Mouse (Mus musculus) spleen, adult 12 weeks (tissue): ENCODE measurements around the gene Lactb.
"Not testable (repeated sequence)": the region's sequence is repeated elsewhere in the genome, so short reads cannot be mapped to it uniquely, and the experiment has no call there.

Experiments
- DNase-seq: peaks from one replicate; pipeline ENCODE4 v3.0.0; 2022; ENCODE audit warnings: low spot score

Gene Lactb

DNA sequence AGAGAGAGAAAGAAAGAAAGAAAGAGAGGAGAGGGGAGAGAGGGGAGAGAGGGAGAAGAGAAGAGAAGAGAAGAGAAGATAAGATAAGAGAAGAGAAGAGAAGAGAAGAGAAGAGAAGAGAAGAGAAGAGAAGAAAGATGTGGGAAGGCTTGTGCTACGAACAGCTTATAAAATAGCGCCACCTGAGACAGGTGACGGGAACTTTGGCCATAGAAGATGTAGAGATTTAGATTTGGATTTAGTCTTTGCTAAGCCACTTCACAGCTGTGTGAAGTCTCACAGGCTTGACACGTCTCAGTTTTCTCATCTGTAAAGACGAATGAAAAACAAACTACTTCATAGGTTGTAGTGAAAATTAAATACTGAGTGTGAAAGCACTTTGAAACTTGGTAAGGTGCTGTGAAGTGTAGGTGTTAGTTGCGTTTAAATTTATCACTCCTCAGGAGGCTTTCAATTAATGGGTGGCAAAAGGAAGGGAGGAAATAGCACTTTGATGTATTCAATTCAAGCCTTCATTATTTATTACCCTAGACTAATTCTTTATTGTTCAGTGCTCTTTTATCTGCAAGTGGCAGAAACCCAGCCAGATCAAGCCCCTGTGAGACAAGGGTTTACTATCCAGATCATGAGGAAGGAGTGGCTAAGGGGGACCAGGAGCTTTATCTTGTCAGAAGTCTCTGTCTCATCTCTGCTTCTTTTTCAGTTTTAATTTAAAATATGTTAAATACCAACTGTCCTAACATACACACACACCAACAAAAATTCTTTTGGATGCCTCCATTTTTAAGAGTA lies 54.6 kb downstream of the Lactb start:
- DNase-seq: no peak

DNA sequence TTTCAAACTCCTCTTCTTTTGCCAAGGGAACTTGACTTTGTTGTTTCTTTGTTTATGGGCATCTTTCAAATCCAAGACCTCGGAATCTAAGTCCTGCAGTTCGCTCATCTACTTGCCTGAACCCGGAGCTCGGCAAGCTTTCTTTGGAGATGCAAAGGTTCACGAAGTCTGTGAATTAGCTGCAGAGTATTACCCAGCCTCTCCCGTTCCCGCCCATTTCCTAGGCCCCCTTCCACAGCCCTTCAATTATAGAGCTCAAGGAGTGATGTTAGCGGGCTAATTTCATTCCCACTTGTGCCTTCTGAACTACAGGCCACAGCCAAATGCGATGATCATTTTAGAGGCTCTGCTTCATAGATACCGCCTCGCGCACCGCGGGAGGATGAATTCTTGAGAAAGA lies 55.3 kb downstream of the Lactb start:
- DNase-seq: no peak

DNA sequence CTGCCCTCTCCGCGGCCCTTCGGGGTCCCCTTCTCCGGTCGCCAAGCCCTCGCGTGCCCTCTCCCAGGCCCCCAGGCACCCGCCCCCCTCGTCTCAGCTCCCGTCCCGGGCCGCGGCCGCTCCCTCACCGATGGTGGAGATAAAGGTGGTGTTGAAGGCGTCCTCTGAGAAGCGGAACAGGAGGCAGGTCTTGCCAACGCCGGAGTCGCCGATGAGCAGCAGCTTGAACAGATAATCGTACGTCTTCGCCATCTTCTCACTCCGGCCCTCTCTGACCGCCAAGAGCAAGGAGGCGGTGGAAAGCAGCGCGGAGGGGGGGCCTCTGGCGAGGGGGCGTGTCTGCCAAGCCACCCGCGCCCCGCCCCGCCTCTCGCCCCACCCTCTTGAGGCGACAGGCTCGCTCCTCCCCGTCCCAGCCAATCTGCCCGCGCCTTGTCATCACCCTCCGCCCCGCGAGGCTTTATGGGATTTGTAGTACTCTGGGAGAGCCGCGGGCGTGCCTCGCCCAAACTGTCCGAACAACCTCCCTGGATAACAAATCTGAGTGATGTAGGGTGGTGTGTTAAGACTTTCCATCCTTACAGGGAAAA lies 55.8 kb downstream of the Lactb start, which contains the start of gene Rab8b:
Rab8b (minus strand) TSS at position 306 of the 590 bp plus-strand sequence.
- peak; percentile 96 for DNase-seq

DNA sequence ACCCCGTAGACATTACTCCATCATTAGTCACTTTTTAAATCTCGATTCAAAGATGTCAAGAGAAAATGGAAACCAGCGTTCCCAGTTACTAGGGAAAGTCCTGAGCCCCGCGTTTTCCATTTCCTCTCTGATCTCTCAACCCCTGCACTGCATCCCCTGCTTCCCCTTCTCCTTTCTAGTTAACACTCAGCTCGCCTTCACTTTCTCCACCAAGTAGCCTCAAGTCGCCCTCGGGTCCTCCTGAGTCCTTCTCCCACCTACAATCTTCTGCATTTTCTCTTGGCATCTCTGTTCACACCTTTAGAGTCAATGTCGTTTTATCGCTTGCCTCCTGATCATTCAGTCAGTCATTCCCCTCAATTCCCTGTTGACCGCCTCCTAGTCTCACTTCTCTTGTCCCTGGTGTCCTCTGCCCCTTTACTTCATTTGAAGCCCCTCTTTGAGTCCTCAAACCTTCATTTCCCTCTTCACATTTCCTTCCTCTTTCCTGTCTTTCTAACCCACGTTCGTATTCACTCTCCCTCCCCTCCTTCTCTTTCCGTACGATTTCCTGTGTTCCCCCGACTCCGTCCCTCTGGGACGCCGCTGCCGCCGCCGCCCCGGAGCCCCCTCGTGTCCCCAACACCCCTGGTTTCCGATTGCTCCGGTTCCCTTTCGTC lies 56.5 kb downstream of the Lactb start:
- no peak for DNase-seq

DNA sequence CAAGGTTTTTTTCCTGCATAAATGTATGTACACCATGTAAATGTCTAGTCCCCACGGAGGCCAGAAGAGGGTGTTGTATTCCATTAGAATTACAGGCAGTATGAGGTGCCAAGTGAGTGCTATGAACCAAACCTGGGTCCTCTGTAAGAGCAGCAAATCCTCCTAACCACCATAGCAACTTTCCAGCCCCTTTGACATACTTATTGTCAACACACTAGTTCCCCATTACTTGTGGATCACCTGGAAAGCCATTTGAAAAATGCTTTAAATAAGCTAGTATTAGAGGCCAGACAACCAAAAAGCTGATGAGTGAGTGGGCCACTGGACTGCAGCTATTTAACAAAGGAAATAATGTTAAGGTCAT lies 57.4 kb downstream of the Lactb start:
- DNase-seq: no peak

DNA sequence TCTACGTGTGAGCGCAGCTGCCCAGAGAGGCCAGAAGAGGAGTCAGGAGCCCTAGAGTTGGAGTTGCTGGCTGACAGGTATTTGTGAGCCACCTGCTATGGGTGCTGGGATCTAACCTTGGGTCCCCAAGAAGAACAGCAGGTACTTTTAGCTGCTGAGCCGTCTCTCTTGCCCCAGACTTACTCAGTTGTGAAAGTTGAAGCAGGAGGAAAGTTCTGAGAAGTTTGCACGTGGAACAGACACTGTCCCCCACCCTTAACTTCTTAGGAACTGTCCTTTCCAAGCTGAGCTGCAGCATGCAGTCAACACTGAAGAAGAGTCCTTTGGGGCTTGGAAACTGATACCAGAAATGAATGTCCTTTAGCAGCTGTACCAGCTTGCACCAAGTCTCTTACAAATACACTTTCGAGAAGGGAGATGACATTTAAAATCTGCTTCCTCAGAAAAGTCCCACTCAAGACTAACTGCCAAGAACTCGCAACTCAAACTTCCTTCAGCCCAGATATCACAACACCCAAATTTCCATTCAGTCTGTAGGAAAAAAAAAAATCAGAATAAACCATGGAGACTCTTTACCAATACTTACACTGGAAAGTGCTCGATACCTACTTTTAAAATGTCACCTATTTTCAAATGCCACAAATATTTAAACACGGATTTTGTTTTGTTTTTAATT lies 57.9 kb downstream of the Lactb start:
- DNase-seq: no peak

DNA sequence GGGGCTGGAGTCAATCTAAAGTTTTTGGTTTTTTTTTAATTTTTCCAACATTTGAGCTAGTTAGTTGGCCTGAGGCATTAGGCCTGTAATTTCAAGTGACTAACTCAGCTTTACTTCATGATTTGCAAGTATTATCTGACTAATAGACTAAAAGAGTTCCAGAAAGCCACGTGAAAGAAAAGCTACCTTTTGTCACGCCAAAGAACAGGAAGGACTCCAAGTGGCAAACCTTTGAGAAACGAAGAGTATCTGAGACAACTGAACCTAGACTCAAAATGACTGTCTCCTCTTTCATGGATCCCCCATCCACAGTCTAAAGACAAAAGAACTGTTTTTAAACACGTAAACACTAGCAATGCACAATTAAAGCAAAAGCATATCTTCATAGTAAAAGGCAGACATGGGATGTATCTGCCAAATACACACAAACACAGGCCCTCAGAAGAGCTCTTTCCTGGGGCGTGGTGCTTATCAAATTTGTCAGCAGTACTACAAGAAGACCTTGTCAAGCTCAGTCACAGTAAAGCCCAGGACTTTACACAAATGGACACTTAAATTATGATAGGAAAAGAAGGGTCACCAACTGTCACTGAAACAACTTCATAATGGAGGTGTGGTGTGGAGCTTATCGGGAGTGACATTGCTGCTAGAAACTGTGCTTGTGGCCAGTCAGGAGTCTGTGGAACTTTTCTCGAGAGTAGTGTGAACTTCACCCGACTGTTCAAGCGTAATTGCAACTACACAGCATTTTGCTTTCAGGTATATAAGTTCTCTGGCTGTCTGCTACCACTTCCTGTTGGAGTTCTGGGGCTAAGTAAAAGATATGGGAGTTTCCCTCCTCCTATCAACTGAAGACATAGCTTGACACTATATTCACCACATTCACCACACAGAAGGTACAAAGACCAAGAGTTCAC lies 59.2 kb downstream of the Lactb start:
- DNase-seq: peak; percentile 54

DNA sequence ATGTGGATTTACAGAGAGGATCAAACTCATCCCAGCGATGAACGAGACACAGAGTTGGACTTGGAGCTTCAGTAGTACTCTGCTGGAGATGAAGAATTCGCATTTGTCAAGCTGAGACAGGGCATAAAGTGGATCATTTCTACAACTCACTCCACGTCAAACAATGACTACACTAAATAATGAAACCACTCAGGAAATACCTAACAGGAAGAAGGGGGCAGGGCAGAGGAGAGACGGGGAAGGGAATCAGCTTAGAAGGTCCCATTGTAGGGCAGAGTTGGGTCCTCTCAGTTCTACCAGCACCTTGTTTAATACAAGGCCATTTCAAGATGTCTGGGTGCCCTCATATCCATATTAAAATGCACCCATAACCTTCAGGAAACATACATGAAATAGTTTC lies 59.9 kb downstream of the Lactb start:
- DNase-seq: no peak

DNA sequence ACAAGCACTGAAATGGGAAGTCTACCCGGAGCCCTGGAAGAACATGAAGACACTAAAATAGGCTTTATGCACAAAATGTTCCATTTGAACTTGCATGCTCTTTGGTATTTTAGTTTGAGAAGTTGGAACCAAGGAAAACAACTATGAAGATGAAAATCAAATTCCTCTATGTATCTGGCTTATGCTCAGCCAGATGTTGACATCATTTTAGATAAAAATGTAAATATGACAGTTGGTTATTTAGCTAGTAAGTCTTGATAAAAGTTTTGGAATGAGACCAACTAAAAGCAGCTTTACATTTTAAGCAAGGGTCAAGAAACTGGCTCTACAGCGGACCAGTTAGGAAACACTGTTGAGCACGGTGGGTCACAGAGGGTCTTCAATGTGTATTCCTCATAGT lies 60.7 kb downstream of the Lactb start:
- DNase-seq: no peak

DNA sequence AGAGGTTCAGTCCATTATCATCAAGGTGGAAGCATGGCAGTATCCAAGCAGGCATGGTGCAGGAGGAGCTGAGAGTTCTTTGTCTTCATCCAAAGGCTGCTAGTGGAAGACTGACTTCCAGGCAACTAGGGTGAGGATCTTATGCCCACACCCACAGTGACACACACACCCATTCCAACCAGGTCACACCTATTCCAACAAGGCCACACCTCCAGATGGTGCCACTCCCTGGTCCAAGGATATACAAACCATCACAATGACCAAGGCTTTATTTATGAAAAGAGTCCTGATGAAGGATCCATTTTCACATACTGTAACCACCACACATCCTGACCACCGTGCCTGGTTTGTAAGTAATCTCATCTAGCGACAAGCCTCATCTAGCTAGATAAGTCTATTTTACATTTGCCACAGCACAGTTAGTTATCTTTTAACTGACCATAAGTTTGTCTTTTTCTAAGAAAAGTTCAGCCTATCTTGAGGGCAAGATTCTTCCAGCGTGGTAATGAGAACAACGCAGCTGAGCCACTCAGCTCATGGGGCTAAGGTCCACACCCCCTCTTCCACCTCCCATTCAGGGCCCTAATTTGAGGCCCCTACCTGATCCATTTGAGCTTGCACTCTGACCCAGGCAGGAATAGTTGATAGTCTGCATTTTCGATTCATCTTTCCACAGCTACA lies 61.9 kb downstream of the Lactb start:
- not testable (repeated sequence) for DNase-seq

DNA sequence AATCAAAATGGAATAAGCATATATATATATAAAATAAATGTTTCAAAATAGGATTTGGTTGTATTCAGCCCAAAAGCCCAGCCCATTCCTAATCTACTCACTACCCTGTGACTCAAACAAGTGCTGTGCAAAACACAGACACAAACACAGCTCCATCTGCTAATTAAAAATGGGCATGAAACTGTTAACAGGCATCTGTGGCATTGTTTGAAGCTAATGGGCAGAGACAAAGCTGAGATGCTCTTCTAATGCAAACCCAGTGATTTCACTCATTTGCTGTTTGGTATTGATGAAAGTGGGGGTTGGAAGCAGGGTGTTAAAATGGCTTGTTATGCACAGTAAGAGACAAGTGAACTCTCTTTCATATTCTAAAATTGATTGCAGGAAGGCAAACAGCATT lies 63.0 kb downstream of the Lactb start:
- no peak for DNase-seq

DNA sequence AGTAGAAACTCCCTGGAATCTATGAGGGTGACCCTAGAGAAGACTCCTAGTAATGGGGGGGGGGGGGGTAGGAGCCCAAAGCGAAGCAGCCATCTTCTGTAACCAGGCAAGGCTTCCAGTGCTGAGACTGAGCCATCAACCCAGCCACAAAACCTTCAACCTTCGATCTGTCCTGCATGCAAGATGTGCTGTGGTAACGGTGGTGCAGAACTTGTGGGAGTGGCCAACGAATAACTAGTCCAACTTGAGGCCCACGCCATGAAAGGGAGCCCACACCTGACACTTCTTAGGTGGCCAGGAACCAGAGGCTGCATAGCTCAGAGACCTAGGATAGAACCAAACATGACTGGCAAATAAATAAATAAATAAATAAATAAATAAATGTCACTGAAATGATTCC lies 64.6 kb downstream of the Lactb start:
- DNase-seq: no peak

DNA sequence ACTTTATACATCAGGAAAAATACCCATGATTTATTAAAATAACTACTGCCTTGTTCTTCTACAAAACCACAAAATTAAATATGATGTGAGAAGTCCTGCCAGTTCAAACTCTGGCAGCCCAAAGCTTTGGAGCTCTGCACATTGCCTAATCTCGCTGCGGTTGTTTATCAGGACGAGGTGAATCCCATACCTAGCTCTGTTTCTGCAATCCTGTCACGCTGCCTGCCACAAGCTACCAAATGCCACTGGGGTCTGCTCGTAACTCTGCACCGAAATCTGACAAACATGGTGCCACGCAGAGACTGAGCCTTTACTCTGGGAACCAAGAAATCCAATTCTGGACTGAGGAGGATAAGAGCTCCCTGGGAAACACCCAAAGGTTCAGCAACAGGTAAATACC lies 65.4 kb downstream of the Lactb start:
- DNase-seq: no peak

DNA sequence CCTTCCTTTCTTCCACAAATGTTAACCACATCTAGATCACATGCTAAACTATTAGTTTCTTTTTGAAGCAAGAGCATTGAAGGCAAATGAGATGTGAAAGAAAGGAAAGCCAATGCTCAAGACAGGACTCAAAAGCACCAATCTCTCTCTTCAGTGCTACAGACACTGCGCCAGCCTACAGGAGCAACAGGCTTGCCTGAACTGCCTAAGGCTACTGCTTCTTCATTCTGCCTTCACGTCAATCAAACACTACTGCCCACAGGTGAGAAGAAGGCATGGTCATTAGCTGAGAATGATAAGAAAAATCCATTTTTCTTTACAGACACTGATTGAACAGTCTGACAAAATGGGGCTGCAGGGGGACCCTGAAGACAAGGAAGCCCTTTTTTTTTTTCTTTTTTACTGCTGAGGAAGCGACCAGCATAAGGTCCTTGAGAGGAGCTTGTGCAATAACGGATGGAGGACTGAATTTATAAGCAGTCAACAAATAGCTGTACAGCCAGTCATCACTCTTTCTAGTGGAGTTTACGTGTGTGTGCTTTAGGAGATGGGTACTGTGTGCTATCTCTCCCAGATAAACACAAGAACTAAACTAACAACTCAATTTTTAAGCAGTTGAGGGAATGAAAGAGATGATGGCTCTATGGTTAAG lies 67.4 kb downstream of the Lactb start:
- no peak for DNase-seq

DNA sequence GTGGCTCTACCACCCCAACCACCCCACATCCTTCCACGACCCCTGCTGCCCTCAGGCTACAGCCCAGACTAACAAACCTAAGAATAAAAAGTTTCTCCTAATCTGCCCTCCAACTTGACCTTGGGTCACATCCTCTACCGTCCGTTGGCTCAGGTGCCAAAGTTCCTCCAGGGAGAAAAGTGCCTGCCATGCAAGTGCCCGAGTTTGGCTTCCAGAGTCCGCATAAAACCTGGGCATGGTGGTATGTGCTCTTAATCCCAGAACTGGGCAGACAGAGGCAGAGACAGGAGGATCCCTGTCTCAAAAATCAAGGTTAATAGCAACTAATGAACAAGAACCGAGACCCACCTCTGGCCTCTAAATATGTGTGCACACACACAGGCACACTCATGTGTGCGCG lies 68.2 kb downstream of the Lactb start:
- no peak for DNase-seq

DNA sequence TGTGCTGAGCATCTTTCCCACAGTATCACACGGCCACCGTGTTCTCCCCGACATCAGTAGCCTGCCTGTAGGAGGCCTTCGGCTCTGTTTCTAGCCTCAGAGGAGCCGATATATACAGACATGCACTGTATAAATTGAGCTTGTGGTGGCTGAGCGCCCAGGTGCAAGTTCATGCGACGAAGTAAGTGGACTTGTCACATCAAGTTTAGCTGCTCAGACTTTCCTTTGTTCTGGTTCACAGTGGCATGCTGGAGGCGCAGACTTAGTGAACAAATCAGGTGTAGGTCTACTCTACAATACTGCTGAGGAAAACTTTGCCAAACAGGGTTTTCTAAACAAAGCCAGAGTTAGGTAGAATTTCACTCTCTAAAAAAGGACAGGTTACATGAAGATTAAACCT lies 69.3 kb downstream of the Lactb start:
- no peak for DNase-seq
